Mouse (Mus musculus) left cerebral cortex, adult 11 months (tissue): ENCODE measurements around the gene Olfr716.
"Not testable (repeated sequence)": the region's sequence is repeated elsewhere in the genome, so short reads cannot be mapped to it uniquely, and the experiment has no call there.

Experiments
- DNase-seq: peaks from one replicate; pipeline ENCODE4 v3.0.0; 2022; ENCODE audit warnings: low spot score

Gene Olfr716

DNA sequence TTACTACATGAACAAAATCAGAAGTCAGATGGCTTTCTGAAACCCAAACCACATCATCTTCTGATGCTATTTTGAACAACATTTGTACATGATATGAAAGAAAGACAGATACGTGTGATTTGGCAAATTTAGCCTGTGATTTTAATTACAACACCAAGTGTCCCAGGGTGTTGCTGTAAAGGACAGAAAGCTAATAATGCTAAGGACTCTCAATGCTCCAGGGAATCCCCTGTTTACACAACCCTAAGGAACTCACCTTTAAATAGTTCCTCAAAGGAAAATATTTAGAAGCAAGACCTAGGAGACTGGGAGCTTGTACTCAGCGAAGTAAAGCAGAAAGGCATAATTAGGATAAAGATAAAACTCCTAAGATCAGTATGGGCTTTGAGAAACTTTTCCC, at the start of gene Olfr716:
Olfr716 (plus strand) TSS at position 301 of the 400 bp plus-strand sequence.
- DNase-seq: not testable (repeated sequence)

DNA sequence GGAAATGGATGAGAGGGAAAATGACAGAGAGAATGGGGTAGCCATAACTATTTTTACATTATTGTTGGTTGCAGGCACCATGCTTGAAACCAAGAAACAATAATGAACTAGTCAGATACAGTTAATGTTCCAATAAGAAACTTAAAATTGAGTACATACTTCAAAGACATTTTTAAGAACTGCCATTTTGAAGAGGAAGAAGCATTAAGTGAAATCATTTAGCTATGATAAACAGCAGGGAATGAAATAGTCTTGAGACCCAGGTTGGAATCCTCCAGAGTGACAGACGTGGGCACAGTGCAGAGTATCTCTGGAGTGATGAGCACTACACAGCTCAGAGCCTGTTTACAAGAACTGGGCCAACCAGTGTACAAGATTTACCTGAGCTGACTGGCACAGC, 45.2 kb upstream of the Olfr716 start, which contains the start of gene Olfr17:
Olfr17 (plus strand) TSS at position 301 of the 400 bp plus-strand sequence.
- DNase-seq: no peak

- DNase-seq: not testable (repeated sequence)
Observed at GRCm38 (mm10) chr7:107110269-107110668, 27.9 kb upstream of the Olfr716 start, which contains the start of gene Olfr715b. Olfr715b (minus strand) TSS chr7:107110369.

GRCm38 (mm10) chr7:107130983-107131382, 7.1 kb upstream of the Olfr716 start, which contains the start of gene Olfr715:
Olfr715 (minus strand) TSS chr7:107131083.
- not testable (repeated sequence) for DNase-seq

DNA sequence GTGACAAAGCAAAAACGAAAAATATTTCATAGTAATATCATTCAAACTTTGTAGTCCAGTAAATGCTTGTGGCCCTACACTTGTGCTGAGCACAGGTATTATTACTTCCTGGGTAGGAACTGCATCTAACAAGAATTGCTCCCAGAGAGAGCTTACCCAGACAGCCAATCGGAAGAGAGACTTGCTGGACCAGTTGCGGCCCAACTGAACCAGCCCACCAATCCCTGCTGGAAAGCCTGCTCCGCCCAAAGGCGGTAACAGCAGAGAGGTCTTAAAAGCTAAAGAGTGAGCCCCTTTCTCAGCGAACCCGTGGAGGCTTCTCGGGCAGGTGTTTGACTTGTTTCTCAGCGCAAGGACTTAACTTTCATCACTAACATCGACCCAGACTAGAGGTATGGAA, 28.6 kb downstream of the Olfr716 start, which contains the start of gene Nlrp14:
Nlrp14 (plus strand) TSS at position 301 of the 400 bp plus-strand sequence.
- no peak for DNase-seq

DNA sequence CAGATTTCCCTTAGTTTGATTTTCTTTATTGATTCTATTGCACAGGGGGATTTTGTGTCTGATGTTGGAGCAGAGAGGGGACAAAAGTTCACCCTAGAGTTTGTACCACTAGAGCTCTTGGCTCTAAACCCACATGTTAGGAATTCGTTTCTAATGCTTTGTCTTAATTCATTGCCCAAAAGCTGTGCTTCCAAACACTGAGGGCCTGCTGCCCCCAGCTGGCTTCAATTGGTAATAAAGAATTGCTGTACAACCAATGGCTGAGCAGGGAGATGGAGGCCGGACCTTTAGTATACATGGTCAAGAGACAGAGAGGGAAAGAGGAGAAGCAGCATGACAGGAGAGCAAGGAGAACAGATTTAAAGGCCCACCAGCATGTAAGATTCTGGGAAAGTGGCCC, 42.3 kb downstream of the Olfr716 start:
- no peak for DNase-seq
